Mouse (Mus musculus): ENCODE results near the gene Tex46.

The Tex46 gene

GRCm38 (mm10) chr4:136610387-136610856 lies at the start of gene Tex46:
Gene Tex46, plus strand, starts transcription at chr4:136610437.
- peak; percentile 23 for DNase-seq

GRCm38 (mm10) chr4:136562755-136563154 lies 47.5 kb upstream of the Tex46 start:
- no peak for DNase-seq

- peak; percentile 6 for DNase-seq
Measured at GRCm38 (mm10) chr4:136568629-136569028, 41.6 kb upstream of the Tex46 start.

GRCm38 (mm10) chr4:136569998-136570397 lies 40.2 kb upstream of the Tex46 start:
- no peak for DNase-seq

- no peak for DNase-seq
Measured at GRCm38 (mm10) chr4:136581885-136582284, 28.4 kb upstream of the Tex46 start.

GRCm38 (mm10) chr4:136587221-136587827 lies 22.9 kb upstream of the Tex46 start:
- no peak for DNase-seq

GRCm38 (mm10) chr4:136588003-136588402 lies 22.2 kb upstream of the Tex46 start:
- DNase-seq = no peak

GRCm38 (mm10) chr4:136592111-136592510 lies 18.1 kb upstream of the Tex46 start:
- DNase-seq = no peak

GRCm38 (mm10) chr4:136594006-136594405 lies 16.2 kb upstream of the Tex46 start:
- DNase-seq = no peak

- DNase-seq = no peak
Measured at GRCm38 (mm10) chr4:136595221-136595620, 15.0 kb upstream of the Tex46 start.

GRCm38 (mm10) chr4:136598268-136598876 lies 11.9 kb upstream of the Tex46 start:
- DNase-seq = no peak

GRCm38 (mm10) chr4:136599869-136600268 lies 10.4 kb upstream of the Tex46 start:
- DNase-seq = no peak

- DNase-seq = no peak
Measured at GRCm38 (mm10) chr4:136600536-136600935, 9.7 kb upstream of the Tex46 start.

- peak; percentile 68 for DNase-seq
Measured at GRCm38 (mm10) chr4:136601476-136601875, 8.8 kb upstream of the Tex46 start.

- peak; percentile 44 for DNase-seq
Measured at GRCm38 (mm10) chr4:136602018-136602554, 8.2 kb upstream of the Tex46 start.

GRCm38 (mm10) chr4:136602568-136602967 lies 7.7 kb upstream of the Tex46 start, which contains the start of gene Kdm1a:
Gene Kdm1a, minus strand, starts transcription at chr4:136602723.
- DNase-seq = peak; percentile 96

GRCm38 (mm10) chr4:136605756-136606485 lies 4.3 kb upstream of the Tex46 start:
- no peak for DNase-seq

- DNase-seq = no peak
Measured at GRCm38 (mm10) chr4:136613657-136614056, 3.4 kb downstream of the Tex46 start.

- peak; percentile 63 for DNase-seq
Measured at GRCm38 (mm10) chr4:136621336-136621735, 11.1 kb downstream of the Tex46 start.

GRCm38 (mm10) chr4:136621956-136622355 lies 11.7 kb downstream of the Tex46 start:
- DNase-seq = no peak

- no peak for DNase-seq
Measured at GRCm38 (mm10) chr4:136622388-136622787, 12.2 kb downstream of the Tex46 start, which contains the start of gene Lactbl1. Gene Lactbl1, plus strand, starts transcription at chr4:136622621.

GRCm38 (mm10) chr4:136626590-136626989 lies 16.4 kb downstream of the Tex46 start:
- no peak for DNase-seq

- peak; percentile 59 for DNase-seq
Measured at GRCm38 (mm10) chr4:136631237-136631994, 21.2 kb downstream of the Tex46 start.

Measured in lung, postnatal 10 days (tissue).